Mouse (Mus musculus) midbrain, embryonic 14.5 days (tissue): Measurements from ENCODE around the gene Taf1a. TPM values are rescaled to one million over a fixed set of nuclear protein-coding genes. Genes with fewer than 3 reads are reported as not detected.

Source experiments
- ATAC-seq: fragments of 200-750 bp; cut with Nextera tagmentation; 2 replicates; pipeline ENCODE4 v1.8.0; 2017; ENCODE audit warnings: moderate number of reproducible peaks, moderate library complexity; ENCODE audit not compliant: low FRiP score, low TSS enrichment
- DNase-seq: peaks from one replicate; pipeline ENCODE4 v3.0.0-alpha.2; 2015
- H3K27ac ChIP-seq: fragments of 300-500 bp; sonication (generic); replicated peaks from 2 replicates; pipeline ENCODE4 v1.5.1; 2014; ENCODE audit warnings: mild to moderate bottlenecking, low read depth, low read length, moderate library complexity
- H3K27me3 ChIP-seq: fragments of 300-500 bp; sonication (generic); 2 replicates; pipeline ENCODE4 v1.6.1; 2014; ENCODE audit warnings: low read length, control low read depth, mixed read lengths; ENCODE audit not compliant: control insufficient read depth, insufficient read depth
- H3K36me3 ChIP-seq: fragments of 300-500 bp; sonication (generic); 2 replicates; pipeline ENCODE4 v1.6.1; 2014; ENCODE audit warnings: low read length, control low read depth; ENCODE audit not compliant: control insufficient read depth, insufficient read depth
- H3K4me1 ChIP-seq: fragments of 300-500 bp; sonication (generic); 2 replicates; pipeline ENCODE4 v1.6.1; 2014; ENCODE audit warnings: mild to moderate bottlenecking, antibody characterized with exemption, low read length, control low read depth; ENCODE audit not compliant: control insufficient read depth, insufficient read depth
- H3K4me2 ChIP-seq: fragments of 300-500 bp; sonication (generic); 2 replicates; pipeline ENCODE4 v1.6.1; 2014; ENCODE audit warnings: mild to moderate bottlenecking, low read length, moderate library complexity
- H3K4me3 ChIP-seq: fragments of 300-500 bp; sonication (generic); replicated peaks from 2 replicates; pipeline ENCODE4 v1.5.1; 2014; ENCODE audit warnings: low read depth, low read length
- H3K9ac ChIP-seq: fragments of 300-500 bp; sonication (generic); replicated peaks from 2 replicates; pipeline ENCODE4 v1.6.1; 2014; ENCODE audit warnings: mild to moderate bottlenecking, low read length, moderate library complexity
- H3K9me3 ChIP-seq: fragments of 300-500 bp; sonication (generic); 2 replicates; pipeline ENCODE4 v1.6.1; 2016; ENCODE audit warnings: low read length, control low read depth, mixed read lengths; ENCODE audit not compliant: control insufficient read depth
- WGBS: fragments of 180-500 bp; shearing (Covaris S2); extraction: QIAGEN DNeasy Blood & Tissue Kit; methylation state at CpG from one replicate; pipeline ENCODE4 v1.1.7; 2014; 5-methylcytosine and 5-hydroxymethylcytosine counted together
- polyA plus RNA-seq: library from polyadenylated mRNA; unstranded; fragments of >200 nt; fragmentation: Nextera tagmentation; extraction: Ambion mirVana; gene quantifications from 2 replicates; pipeline ENCODE4 v1.2.1, GENCODE M21; 2014

Gene Taf1a
- polyA plus RNA-seq, 1 experiment from 2014 or later = 16.5 TPM

- DNase-seq (no peak), ATAC-seq (no peak)
- Histone ChIP-seq H3K36me3 (peaks cover 54% of the 10 kb centered on the region), H3K9ac (no peak overlapping the region), H3K4me2 (no peak overlapping the region), H3K4me3 (no peak overlapping the region), H3K27me3 (no peaks in the 10 kb centered on the region), H3K27ac (no peak overlapping the region), H3K4me1 (peaks cover 3% of the 10 kb centered on the region; the same call in 1 of the 2 replicates), H3K9me3 (no peaks in the 10 kb centered on the region)
- WGBS = 86% methylated on average over 14 of the region's 14 CpGs
These were observed 25.8 kb upstream of the Taf1a start for GRCm38 (mm10) chr1:183362729-183363576.

DNA sequence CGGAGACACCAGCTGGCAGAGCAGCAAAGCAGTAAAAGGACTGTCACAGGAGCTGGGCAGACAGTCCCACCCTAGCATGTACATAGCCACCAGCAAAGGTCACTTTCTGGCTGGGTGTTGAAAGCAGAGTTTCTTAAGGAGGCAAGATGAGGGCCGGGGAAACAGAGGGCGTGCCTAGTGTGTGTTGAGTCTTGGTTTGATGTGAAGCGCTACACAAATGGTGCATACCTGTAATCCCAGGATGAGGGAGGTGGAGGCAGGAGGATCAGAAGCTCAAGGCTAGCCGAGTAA lies 25.3 kb upstream of the Taf1a start:
- Histone ChIP-seq H3K27me3 (no peaks in the 10 kb centered on the region), H3K4me3 (no peak overlapping the region), H3K9ac (no peak overlapping the region), H3K4me1 (peaks cover 8% of the 10 kb centered on the region), H3K4me2 (no peak overlapping the region), H3K9me3 (no peaks in the 10 kb centered on the region), H3K27ac (no peak overlapping the region), H3K36me3 (peaks cover 48% of the 10 kb centered on the region)
- ATAC-seq (no peak), DNase-seq (no peak)
- WGBS = 95% methylated on average over 5 of the region's 5 CpGs

DNA sequence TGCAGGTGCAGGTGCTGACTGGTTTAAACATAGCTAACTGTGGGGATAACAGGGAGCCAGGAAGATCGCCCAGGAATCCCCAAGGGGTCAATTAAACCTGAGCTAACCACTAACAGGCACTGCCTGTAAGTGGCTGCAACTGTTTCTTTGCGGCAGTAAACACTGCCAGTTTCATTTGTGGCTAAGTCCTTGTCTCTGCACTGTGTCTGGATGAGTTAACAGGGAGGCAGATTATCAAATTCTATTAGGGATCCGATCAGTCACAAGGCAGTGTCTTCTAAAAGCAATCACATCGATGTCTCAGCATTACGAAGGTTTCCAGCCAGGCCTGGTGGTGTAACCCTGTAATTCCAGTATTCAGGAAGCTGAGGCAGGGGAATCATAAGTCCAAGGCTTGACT lies 22.4 kb upstream of the Taf1a start:
- peaks cover 14% of the 10 kb centered on the region for H3K4me1 ChIP-seq
- H3K27me3 ChIP-seq = no peaks in the 10 kb centered on the region
- no peak overlapping the region for H3K4me2 ChIP-seq
- H3K27ac ChIP-seq = no peak overlapping the region
- ATAC-seq = no peak
- no peak for DNase-seq
- no peaks in the 10 kb centered on the region for H3K9me3 ChIP-seq
- no peak overlapping the region for H3K9ac ChIP-seq
- peaks cover 29% of the 10 kb centered on the region for H3K36me3 ChIP-seq
- WGBS = 80% methylated on average over 5 of the region's 5 CpGs
- H3K4me3 ChIP-seq = no peak overlapping the region

GRCm38 (mm10) chr1:183368601-183369400 lies 20.0 kb upstream of the Taf1a start:
- Histone ChIP-seq H3K36me3 (peaks cover 14% of the 10 kb centered on the region), H3K27ac (peak overlapping the region; percentile 78), H3K27me3 (no peaks in the 10 kb centered on the region), H3K4me3 (peak overlapping the region; percentile 82), H3K4me2 (peak overlapping the region; percentile 95), H3K4me1 (peaks cover 14% of the 10 kb centered on the region), H3K9ac (peak overlapping the region; percentile 69), H3K9me3 (no peaks in the 10 kb centered on the region)
- WGBS = 2% methylated on average over 56 of the region's 56 CpGs
- ATAC-seq = peak; percentile 81
- DNase-seq = peak; percentile 47

- H3K27me3 ChIP-seq = no peaks in the 10 kb centered on the region
- under 1% methylated on average over 50 of the region's 51 CpGs for WGBS
- DNase-seq (peak; percentile 96), ATAC-seq (peak; percentile 99)
- peak within 1 kb of the TSS; percentile 82 for H3K4me3 ChIP-seq
- H3K9me3 ChIP-seq = no peaks in the 10 kb centered on the region
- H3K4me1 ChIP-seq = peaks cover 14% of the 10 kb centered on the region
- peaks cover 7% of the 10 kb centered on the region for H3K36me3 ChIP-seq
- H3K27ac ChIP-seq = peak within 1 kb of the TSS; percentile 78
- H3K9ac ChIP-seq = peak within 1 kb of the TSS; percentile 69
- H3K4me2 ChIP-seq = peak within 1 kb of the TSS; percentile 95
These were observed 19.3 kb upstream of the Taf1a start, which contains the start of gene Mia3 for GRCm38 (mm10) chr1:183369427-183370014. Gene Mia3, minus strand, starts transcription at chr1:183369553.

DNA sequence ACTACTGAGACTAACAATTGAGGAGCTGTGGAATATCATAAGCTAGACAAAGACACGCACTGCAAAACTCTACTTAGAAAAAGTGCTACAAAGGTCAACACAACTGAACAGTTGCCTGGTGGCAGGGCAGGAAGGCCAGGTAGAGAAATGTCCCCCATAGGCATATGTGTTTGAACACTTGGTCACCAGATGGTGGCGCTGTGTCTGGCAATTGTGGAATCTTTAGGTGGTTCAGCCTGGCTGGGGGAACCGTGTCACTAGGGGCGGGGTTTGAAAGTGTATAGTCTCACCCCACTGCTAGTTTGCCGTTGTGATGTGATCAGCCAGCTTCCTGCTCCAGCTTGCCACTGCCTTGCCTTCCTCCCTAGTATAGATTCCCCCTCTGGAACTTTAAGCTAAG lies 14.1 kb upstream of the Taf1a start:
- ATAC-seq (no peak), DNase-seq (no peak)
- H3K9me3 ChIP-seq = no peaks in the 10 kb centered on the region
- H3K4me1 ChIP-seq = peaks cover 4% of the 10 kb centered on the region; the same call in 1 of the 2 replicates
- no peaks in the 10 kb centered on the region for H3K36me3 ChIP-seq
- no peak overlapping the region for H3K4me3 ChIP-seq
- H3K9ac ChIP-seq = no peak overlapping the region
- WGBS = 79% methylated on average over 5 of the region's 5 CpGs
- no peak overlapping the region for H3K27ac ChIP-seq
- H3K4me2 ChIP-seq = no peak overlapping the region
- H3K27me3 ChIP-seq = no peaks in the 10 kb centered on the region

- ATAC-seq (no peak), DNase-seq (no peak)
- H3K9me3 ChIP-seq = no peaks in the 10 kb centered on the region
- H3K9ac ChIP-seq = no peak overlapping the region
- no peak overlapping the region for H3K4me3 ChIP-seq
- H3K36me3 ChIP-seq = no peaks in the 10 kb centered on the region
- H3K4me1 ChIP-seq = no peaks in the 10 kb centered on the region
- H3K27me3 ChIP-seq = no peaks in the 10 kb centered on the region
- 80% methylated on average over 4 of the region's 4 CpGs for WGBS
- no peak overlapping the region for H3K4me2 ChIP-seq
- H3K27ac ChIP-seq = no peak overlapping the region
These were observed 11.7 kb upstream of the Taf1a start for GRCm38 (mm10) chr1:183377045-183377444.

DNA sequence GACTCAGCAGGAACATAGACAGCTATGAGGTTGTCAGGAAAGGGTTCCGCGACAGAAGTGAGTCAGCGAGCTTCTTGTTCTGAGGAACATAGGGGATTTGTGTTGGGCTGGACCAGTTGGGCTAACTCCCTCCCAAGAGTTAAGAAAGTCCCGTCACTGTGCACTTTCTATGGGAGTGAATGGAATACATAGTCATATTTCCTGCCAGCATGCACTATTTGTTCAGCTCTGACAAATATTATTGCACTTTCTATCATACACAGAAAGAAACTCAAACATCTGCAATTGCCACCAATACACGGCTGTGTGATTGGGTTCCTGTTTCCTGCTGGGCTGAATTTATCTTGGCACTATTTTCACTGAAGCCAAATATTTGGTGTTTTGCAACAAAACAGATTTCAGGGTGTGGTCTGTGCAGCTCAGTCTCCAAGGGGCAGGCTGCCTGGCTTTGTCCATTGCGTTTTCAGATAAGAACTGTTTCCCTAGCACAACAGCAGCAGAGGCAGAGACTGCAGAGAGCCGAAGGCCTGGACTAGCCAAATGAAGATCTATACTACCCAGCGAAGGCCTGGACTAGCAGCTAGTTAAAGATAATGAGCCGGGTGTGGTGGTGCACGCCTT lies 10.3 kb upstream of the Taf1a start:
- H3K27ac ChIP-seq = no peak overlapping the region
- no peaks in the 10 kb centered on the region for H3K36me3 ChIP-seq
- DNase-seq (no peak), ATAC-seq (no peak)
- H3K4me1 ChIP-seq = no peaks in the 10 kb centered on the region
- WGBS = 89% methylated on average over 10 of the region's 10 CpGs
- H3K27me3 ChIP-seq = peaks cover 4% of the 10 kb centered on the region; the same call in 1 of the 2 replicates
- no peak overlapping the region for H3K9ac ChIP-seq
- no peak overlapping the region for H3K4me2 ChIP-seq
- H3K4me3 ChIP-seq = no peak overlapping the region
- no peaks in the 10 kb centered on the region for H3K9me3 ChIP-seq
